Comparison of ENCODE assay signal across 8 mouse cellular contexts in the genomic region with DNA sequence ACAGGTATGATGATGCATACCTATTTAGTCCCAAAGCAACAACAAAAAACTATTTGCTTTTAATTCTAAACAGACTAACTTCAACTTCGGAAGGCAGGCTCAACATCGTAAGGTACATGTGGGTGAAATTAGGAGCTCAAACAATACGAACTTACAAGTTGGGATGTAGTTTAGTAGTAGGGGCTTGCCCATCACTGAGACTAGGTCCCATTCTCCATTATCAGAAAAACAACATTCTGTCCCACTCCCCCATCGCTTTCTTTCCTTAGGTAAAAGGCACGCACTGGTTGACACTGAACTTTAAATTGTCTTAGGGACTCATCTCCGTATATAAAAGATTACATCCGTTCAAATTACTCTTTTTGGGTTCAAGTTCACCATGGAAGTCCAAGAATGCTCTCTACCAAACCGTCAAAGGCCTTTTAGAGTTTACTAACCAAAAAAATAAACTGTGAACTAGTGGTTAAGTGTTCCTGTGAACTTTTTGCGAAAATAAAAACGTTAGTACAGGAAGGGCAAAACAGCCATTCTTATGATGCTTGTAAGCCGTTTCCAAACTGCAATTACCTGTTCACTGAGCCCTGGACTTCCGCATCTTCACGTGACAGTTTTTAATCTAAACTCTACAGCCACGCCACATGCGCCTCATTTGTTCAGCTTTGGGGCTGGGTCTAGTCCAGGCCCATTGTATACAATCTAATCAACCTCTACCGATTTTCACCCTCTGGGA. TPM values are rescaled to one million over a fixed set of nuclear protein-coding genes. Genes with fewer than 3 reads are reported as not detected.
A peak's percentile ranks its signal among the peaks of the same experiment; 100 is the strongest.
DNase-seq lines count a peak whose midpoint lies in the region; ATAC-seq and TF ChIP-seq lines count a peak whose summit lies in the region.

No protein-coding gene starts in this region.

- no peaks in the 10 kb centered on the region for H3K36me3 ChIP-seq in embryonic facial prominence, embryonic 12.5 days
- no peaks in the 10 kb centered on the region for H3K36me3 ChIP-seq in intestine, embryonic 16.5 days (ENCODE audit: control insufficient read depth, insufficient read depth, low read length)
- H3K36me3 ChIP-seq in lung, embryonic 14.5 days (ENCODE audit: insufficient read depth), result no peaks in the 10 kb centered on the region

- H3K4me2 ChIP-seq in embryonic facial prominence, embryonic 12.5 days (replicated peaks), result peak overlapping the region; percentile 57
- peak overlapping the region; percentile 78 for H3K4me2 ChIP-seq in intestine, embryonic 16.5 days (ENCODE audit: low read depth, low read length)
- peak overlapping the region; percentile 93 for H3K4me2 ChIP-seq in lung, embryonic 14.5 days

- no peaks in the 10 kb centered on the region for H3K27me3 ChIP-seq in embryonic facial prominence, embryonic 12.5 days
- H3K27me3 ChIP-seq in intestine, embryonic 16.5 days (replicated peaks; ENCODE audit: control insufficient read depth, insufficient read depth, low read length), result no peaks in the 10 kb centered on the region
- H3K27me3 ChIP-seq in lung, embryonic 14.5 days (ENCODE audit: insufficient read depth, low read length), result no peaks in the 10 kb centered on the region

- peak overlapping the region; percentile 85 for H3K4me3 ChIP-seq in embryonic facial prominence, embryonic 12.5 days
- H3K4me3 ChIP-seq in intestine, embryonic 16.5 days (ENCODE audit: low read length), result peak overlapping the region; percentile 82
- peak overlapping the region; percentile 99 for H3K4me3 ChIP-seq in lung, embryonic 14.5 days (ENCODE audit: low read depth, low read length)

- no peak for TF ChIP-seq CTCF in lung, embryonic 14.5 days (IDR thresholded peaks at IDR 0.05; ENCODE audit: low read depth)

- 2% methylated on average over 16 of the region's 16 CpGs for WGBS in embryonic facial prominence, embryonic 12.5 days
- 2% methylated on average over 16 of the region's 16 CpGs for WGBS in intestine, embryonic 16.5 days
- under 1% methylated on average over 16 of the region's 16 CpGs for WGBS in lung, embryonic 14.5 days

- H3K9ac ChIP-seq in embryonic facial prominence, embryonic 12.5 days, result peak overlapping the region; percentile 94
- peak overlapping the region; percentile 98 for H3K9ac ChIP-seq in intestine, embryonic 16.5 days (ENCODE audit: low read depth, low read length)
- peak overlapping the region; percentile 98 for H3K9ac ChIP-seq in lung, embryonic 14.5 days

- no peak for ATAC-seq in embryonic facial prominence, embryonic 12.5 days (ENCODE audit: insufficient number of reproducible peaks, insufficient read depth, low FRiP score, low TSS enrichment)
- ATAC-seq in intestine, embryonic 16.5 days, result peak; percentile 45
- ATAC-seq in lung, embryonic 14.5 days (ENCODE audit: insufficient read depth), result no peak

- peaks cover 13% of the 10 kb centered on the region for H3K4me1 ChIP-seq in embryonic facial prominence, embryonic 12.5 days
- peaks cover 14% of the 10 kb centered on the region for H3K4me1 ChIP-seq in intestine, embryonic 16.5 days (ENCODE audit: control insufficient read depth, insufficient read depth, low read length)
- H3K4me1 ChIP-seq in lung, embryonic 14.5 days (ENCODE audit: insufficient read depth), result no peaks in the 10 kb centered on the region; the same call in 1 of the 2 replicates

- peak overlapping the region; percentile 98 for H3K27ac ChIP-seq in embryonic facial prominence, embryonic 12.5 days
- peak overlapping the region; percentile 88 for H3K27ac ChIP-seq in intestine, embryonic 16.5 days (ENCODE audit: low read length)
- H3K27ac ChIP-seq in lung, embryonic 14.5 days (ENCODE audit: low read depth), result peak overlapping the region; percentile 98

- H3K9me3 ChIP-seq in embryonic facial prominence, embryonic 12.5 days, result no peaks in the 10 kb centered on the region
- H3K9me3 ChIP-seq in intestine, embryonic 16.5 days (ENCODE audit: control insufficient read depth, low read length), result no peaks in the 10 kb centered on the region
- no peaks in the 10 kb centered on the region for H3K9me3 ChIP-seq in lung, embryonic 14.5 days (ENCODE audit: low read depth, low read length)

- peak; percentile 39 for DNase-seq in thymus, postnatal 0 days (ENCODE audit: low spot score)
- DNase-seq in thymus, postnatal 10 days (ENCODE audit: low spot score in 2 of 2), result no peak
- DNase-seq in lung, embryonic 14.5 days, result peak; percentile 58
- peak; percentile 30 for DNase-seq in spleen, adult 12 weeks (ENCODE audit: low spot score)
- DNase-seq in right cerebral cortex, postnatal 36 days (ENCODE audit: low spot score in 2 of 2), result no peak
- DNase-seq in c-Kit-positive CD71-positive TER-119-positive erythroid progenitor cells, embryonic 14.5 days (ENCODE audit: low spot score), result no peak

RNA-seq across cellular contexts. Expression of a gene that starts 1.4 kb away (rescaled TPM):
- 414 and 431 TPM in 2 replicates for polyA plus RNA-seq in thymus, postnatal 0 days (2015; fragmentation: Nextera tagmentation; extraction: Ambion mirVana)
- polyA plus RNA-seq in embryonic facial prominence, embryonic 12.5 days (2016; fragmentation: Nextera tagmentation; extraction: Ambion mirVana), result 445 and 463 TPM in 2 replicates
- polyA plus RNA-seq in intestine, embryonic 16.5 days (2015; fragmentation: Nextera tagmentation; extraction: Ambion mirVana), result 264 and 282 TPM in 2 replicates
- polyA plus RNA-seq in lung, embryonic 14.5 days (2014; fragmentation: Nextera tagmentation; extraction: Ambion mirVana), result 415 and 429 TPM in 2 replicates

Comparison
In these comparisons a context has a peak if more than half of its experiments do, and no peak if none do; other contexts are left out.
1. DNase-seq: peak in thymus, postnatal 0 days (single experiment), lung, embryonic 14.5 days (single experiment) and spleen, adult 12 weeks (single experiment); none in thymus, postnatal 10 days (0 of 2), right cerebral cortex, postnatal 36 days (0 of 2) and c-Kit-positive CD71-positive TER-119-positive erythroid progenitor cells, embryonic 14.5 days (single experiment).
2. Peak in every context shown above with its lines, with median percentiles within 50 percentile points of each other: H3K27ac ChIP-seq, H3K4me2 ChIP-seq, H3K4me3 ChIP-seq and H3K9ac ChIP-seq.